Mouse (Mus musculus): ENCODE results near the gene Mmd2. TPM values are rescaled to one million over a fixed set of nuclear protein-coding genes. Genes with fewer than 3 reads are reported as not detected.

Gene Mmd2
- polyA plus RNA-seq, 1 experiment from 2014 or later: 4.7 TPM

DNA sequence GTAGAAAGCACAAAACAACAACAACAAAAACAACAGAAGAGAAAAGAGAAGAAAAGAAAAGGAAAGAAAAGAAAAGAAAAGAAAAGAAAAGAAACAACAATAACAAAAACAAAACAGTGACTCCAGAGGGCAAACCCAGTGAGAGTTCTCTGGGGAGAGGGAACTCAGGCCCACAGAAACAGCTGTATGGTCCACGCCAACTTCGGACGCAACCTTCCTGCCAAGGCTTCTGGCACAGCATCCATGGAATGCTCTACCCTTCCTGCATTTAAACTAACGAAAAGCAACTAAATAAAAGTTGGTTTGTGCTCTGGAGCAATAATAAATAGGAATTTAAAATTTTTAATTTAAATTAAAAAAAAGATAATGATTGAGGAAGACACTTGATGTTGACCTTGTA, 51.9 kb downstream of the Mmd2 start:
- H3K4me1 ChIP-seq (replicated peaks): no peaks in the 10 kb centered on the region
- H3K27me3 ChIP-seq (ENCODE audit: insufficient read depth, poor library complexity, severe bottlenecking): no peaks in the 10 kb centered on the region
- DNase-seq (ENCODE audit: low spot score): no peak
- H3K27ac ChIP-seq: no peak overlapping the region
- no peaks in the 10 kb centered on the region for H3K9me3 ChIP-seq
- H3K4me3 ChIP-seq: no peak overlapping the region
- 95% methylated on average over 4 of the region's 4 CpGs for WGBS
- no peaks in the 10 kb centered on the region for H3K36me3 ChIP-seq

DNA sequence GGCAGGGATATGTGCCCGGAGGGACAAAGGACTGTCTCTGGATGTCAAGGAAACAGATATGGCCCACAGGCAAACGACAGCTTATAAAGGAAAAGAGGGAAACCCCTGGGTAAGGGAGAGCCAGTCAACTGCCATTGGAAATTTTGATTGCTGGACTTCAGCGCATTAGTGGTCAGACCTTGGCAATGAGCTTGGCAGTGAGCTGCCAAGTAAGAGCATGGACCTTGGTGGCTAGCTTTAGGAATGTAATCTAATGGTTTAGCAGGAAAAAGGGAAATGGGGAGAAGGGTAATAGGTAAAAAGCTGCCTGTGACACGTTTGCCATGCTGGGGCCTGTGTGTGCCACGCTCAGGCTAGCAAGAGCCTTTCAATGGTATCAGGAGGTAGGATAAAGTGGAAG, 52.7 kb downstream of the Mmd2 start:
- no peak overlapping the region for H3K4me3 ChIP-seq
- no peak overlapping the region for H3K27ac ChIP-seq
- 78% methylated on average over 5 of the region's 5 CpGs for WGBS
- H3K36me3 ChIP-seq: no peaks in the 10 kb centered on the region
- H3K9me3 ChIP-seq: no peaks in the 10 kb centered on the region
- peaks cover 4% of the 10 kb centered on the region for H3K4me1 ChIP-seq (replicated peaks)
- no peaks in the 10 kb centered on the region for H3K27me3 ChIP-seq (ENCODE audit: insufficient read depth, poor library complexity, severe bottlenecking)
- no peak for DNase-seq (ENCODE audit: low spot score)

DNA sequence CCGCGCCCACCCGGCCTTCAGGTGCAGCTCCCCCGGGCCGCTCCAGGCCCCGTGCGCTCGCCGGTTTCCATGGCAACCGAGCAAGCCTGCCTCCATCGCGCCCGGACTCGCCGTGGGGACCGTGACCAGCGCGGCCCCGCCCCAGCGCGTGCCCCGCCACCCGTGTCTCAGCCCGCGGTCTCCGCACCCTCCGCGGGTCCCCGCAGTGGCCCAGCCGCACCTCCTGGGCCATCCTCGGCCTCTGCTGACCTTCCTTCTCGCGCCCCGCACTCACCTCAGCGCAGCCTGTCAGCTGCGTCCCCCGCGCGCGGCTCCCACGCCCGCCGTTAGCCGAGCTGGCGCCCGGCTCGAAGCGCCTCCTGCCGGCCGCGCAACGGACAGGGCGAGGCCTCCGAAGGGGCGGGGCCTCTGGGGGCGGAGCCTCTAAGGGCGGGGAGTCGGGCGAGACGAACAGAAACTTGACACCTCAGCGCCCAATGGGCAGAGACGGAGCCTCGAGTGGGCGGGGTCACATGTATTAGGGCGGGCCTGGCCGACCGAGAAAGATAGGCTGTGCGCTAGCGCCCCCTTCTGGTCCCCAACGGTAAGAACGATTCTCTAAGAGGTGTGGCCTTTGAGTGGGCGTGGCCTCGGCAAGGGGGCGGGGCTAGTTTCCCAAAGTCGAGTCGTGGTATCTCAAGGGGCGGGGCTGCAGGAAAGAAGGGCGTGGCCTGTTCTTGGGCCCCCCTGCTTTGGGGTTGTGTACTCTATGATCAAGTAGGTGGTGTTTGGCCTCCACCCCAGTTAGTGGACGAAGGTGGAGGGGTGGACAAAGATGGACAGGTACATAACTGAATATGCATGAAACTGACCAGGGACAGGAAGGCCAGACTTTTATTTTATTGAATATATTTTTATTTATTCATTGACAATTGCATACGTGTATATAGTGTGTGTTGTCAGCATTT, 57.6 kb downstream of the Mmd2 start, which contains the start of gene Radil:
Radil (minus strand) TSS at position 393 of the 947 bp plus-strand sequence.
- peak within 1 kb of the TSS; percentile 87 for H3K27ac ChIP-seq

DNA sequence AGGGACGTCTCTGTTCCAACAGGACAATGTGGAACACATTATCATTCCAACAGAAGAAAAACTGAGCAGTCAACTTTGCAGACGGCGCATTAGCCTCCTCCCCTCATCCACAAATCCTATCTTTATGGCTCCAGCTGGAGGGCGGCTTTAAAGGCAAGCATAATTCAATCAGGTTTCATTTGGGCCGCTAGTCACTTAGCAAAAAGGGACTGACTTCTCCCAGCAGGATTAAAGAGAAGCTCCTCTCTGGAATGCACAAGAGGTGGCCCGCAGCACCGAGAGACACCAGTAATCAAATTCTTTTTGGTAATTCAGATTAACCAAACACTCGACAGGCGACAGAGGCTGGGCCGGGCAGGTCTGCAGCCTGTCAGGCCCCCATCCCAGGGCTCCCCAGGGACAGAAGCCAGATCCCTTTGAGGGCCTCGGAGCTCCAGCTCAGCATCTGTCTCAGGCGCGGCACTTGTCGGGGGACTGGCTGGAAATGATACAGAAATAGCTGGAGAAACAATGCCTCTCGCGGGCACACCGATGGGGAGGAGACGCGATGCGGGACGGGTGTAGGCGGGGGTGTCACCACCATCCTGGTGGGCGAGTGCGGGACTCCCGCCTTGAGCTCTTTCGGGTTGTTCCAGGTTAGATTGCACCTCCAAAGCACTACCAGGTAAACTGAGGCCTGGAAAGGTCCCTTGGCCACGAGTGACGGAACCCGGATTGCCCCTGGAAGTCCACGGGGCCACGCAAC, 58.5 kb downstream of the Mmd2 start:
- peak overlapping the region; percentile 87 for H3K27ac ChIP-seq
- H3K36me3 ChIP-seq: no peaks in the 10 kb centered on the region
- H3K27me3 ChIP-seq (ENCODE audit: insufficient read depth, poor library complexity, severe bottlenecking): peaks cover 26% of the 10 kb centered on the region; the same call in 1 of the 2 replicates
- under 1% methylated on average over 31 of the region's 31 CpGs for whole genome bisulfite sequencing
- no peaks in the 10 kb centered on the region for H3K9me3 ChIP-seq
- DNase-seq (ENCODE audit: low spot score): peak; percentile 63
- peaks cover 37% of the 10 kb centered on the region for H3K4me1 ChIP-seq (replicated peaks)
- H3K4me3 ChIP-seq: peak overlapping the region; percentile 76

More for the DNA sequence above, 57.6 kb downstream of the Mmd2 start, which contains the start of gene Radil:
- DNase-seq (ENCODE audit: low spot score): peak; percentile 98
- Histone ChIP-seq H3K36me3 (no peaks in the 10 kb centered on the region), H3K9me3 (no peaks in the 10 kb centered on the region), H3K4me3 (peak within 1 kb of the TSS; percentile 76), H3K4me1 (replicated peaks) (peaks cover 34% of the 10 kb centered on the region), H3K27me3 (ENCODE audit: insufficient read depth, poor library complexity, severe bottlenecking) (peaks cover 26% of the 10 kb centered on the region; the same call in 1 of the 2 replicates)
- 2% methylated on average over 80 of the region's 80 CpGs for WGBS

DNA sequence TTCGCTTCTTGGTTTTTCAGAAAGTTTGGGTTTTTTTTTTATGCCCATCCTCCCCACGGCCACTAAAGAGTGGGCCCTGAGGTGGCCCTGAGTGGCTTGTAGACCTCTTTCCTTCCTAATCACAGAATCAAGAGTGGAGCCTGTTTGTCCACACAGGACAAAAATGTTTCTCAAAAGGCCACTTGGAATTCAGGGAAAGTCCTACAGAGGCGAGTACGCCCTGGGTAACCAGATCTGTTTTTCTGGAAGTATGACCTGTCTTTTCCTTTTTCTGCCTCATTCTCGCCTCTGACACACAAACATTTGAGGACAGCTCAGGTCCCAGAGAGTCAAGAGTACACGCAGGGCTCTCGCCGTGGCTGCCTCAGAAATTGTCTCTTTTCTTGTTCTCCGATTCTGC, 59.2 kb downstream of the Mmd2 start:
- peaks cover 43% of the 10 kb centered on the region for H3K4me1 ChIP-seq (replicated peaks)
- no peak for DNase-seq (ENCODE audit: low spot score)
- peak overlapping the region; percentile 87; the same call in 1 of the 2 replicates for H3K27ac ChIP-seq
- H3K9me3 ChIP-seq: no peaks in the 10 kb centered on the region
- 41% methylated on average over 9 of the region's 9 CpGs for WGBS
- no peak overlapping the region for H3K4me3 ChIP-seq
- H3K36me3 ChIP-seq: no peaks in the 10 kb centered on the region
- H3K27me3 ChIP-seq (ENCODE audit: insufficient read depth, poor library complexity, severe bottlenecking): peaks cover 26% of the 10 kb centered on the region; the same call in 1 of the 2 replicates

DNA sequence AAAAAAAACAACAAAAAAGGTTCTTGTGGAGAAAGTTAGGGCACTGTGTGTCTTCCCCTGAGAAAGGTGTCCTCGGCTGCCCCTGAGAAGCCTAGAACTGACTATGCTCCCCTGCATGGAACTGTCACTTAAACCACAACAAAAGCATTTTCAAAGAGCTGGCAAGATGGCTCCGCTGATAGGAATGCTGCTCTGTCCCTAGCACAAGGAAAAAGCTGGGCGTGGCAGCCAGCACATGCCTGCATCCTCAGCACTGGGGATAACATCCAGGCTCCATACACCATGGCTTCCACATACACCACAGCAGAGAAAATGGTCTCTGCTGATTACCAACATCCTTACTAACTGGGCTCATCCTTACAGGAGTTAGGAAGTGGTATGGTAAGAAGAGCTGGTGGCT, 61.5 kb downstream of the Mmd2 start:
- Histone ChIP-seq H3K36me3 (no peaks in the 10 kb centered on the region), H3K27ac (no peak overlapping the region), H3K27me3 (ENCODE audit: insufficient read depth, poor library complexity, severe bottlenecking) (peaks cover 26% of the 10 kb centered on the region; the same call in 1 of the 2 replicates), H3K4me1 (replicated peaks) (peaks cover 43% of the 10 kb centered on the region), H3K4me3 (no peak overlapping the region), H3K9me3 (no peaks in the 10 kb centered on the region)
- 72% methylated on average over 3 of the region's 3 CpGs for WGBS
- no peak for DNase-seq (ENCODE audit: low spot score)

DNA sequence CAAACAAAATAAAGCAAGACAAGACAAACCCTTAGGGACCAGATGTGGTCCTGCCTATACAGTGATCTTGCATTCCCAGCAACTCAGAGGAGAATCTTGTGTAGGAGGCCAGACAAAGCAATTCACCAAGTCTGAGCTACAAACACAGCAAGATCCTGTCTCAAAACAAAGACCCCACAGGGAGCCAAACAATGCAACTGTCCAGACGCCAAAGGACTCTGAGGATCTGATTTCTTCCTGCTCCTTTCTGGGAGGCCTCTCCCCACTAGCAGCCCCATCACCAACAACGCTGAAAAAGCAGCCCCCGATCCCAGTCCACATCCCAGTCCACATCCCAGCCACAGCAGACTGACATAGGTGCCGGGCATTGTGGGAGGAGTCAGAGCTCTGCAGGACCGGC, 62.3 kb downstream of the Mmd2 start:
- 5% methylated on average over 5 of the region's 5 CpGs for WGBS
- H3K9me3 ChIP-seq: no peaks in the 10 kb centered on the region
- H3K36me3 ChIP-seq: no peaks in the 10 kb centered on the region
- H3K4me1 ChIP-seq (replicated peaks): peaks cover 43% of the 10 kb centered on the region
- H3K27ac ChIP-seq: peak overlapping the region; percentile 30
- H3K27me3 ChIP-seq (ENCODE audit: insufficient read depth, poor library complexity, severe bottlenecking): peaks cover 26% of the 10 kb centered on the region; the same call in 1 of the 2 replicates
- no peak overlapping the region for H3K4me3 ChIP-seq
- DNase-seq (ENCODE audit: low spot score): peak; percentile 30

DNA sequence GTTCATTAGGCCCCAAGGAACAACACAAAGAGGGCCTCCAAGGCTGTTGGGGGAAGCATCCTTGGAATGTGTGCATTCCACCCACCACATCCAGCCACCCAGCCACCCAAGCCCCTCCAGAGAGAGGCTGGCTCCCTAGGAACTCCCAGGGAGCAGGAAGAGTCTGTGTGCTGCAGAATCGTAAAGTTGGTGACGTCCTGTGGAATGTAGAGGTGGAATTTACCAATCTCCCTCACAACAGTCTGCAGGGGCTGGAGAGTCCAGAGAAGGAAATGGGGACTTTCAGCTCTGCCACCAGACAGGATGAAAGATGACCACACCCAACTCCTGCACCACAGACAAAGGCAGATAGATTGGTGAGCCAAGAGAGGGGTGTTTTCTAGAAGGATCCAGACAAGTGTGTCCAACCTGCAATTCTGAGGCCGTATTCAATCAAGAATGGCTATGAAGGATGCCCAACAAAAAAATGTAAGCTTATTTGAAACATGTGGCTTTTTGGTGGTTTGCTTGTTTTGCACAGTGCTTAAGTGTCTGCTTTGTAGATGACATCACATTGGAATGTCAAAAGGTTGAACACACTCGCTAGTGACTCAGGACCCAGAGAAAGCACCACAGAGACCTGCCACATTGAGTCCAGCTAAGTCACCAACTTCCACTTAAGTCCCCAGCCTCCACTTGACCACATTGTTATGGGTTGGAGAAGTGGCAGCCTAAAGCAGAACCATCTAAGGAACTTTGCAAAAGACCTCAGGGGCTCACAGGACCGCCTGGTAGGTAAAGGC, 63.4 kb downstream of the Mmd2 start:
- DNase-seq (ENCODE audit: low spot score): no peak
- Histone ChIP-seq H3K36me3 (no peaks in the 10 kb centered on the region), H3K4me3 (no peak overlapping the region), H3K27ac (0 out of 2 replicates have a peak overlapping the region, but pooled peaks have one; percentile 23), H3K27me3 (ENCODE audit: insufficient read depth, poor library complexity, severe bottlenecking) (peaks cover 24% of the 10 kb centered on the region; the same call in 1 of the 2 replicates), H3K9me3 (no peaks in the 10 kb centered on the region), H3K4me1 (replicated peaks) (peaks cover 32% of the 10 kb centered on the region)
- WGBS: 78% methylated on average over 5 of the region's 5 CpGs

DNA sequence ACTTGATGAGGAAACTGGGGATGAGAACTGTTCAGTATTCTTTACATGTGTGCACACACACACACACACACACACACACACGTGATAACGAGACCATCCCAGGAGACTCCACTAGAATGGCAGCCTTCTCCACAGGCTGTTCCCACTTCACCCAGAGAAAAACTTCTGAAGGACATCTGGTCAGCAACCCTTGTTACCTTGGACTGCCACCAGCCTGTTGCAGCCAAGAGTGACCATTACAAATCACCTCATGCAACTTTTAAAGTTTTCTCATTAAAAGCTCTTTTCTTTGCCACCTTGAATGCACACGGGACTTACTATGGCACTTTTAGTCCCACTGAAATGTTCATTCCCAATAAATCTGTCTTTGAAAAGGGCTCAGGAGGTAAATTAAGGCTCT, 71.3 kb downstream of the Mmd2 start:
- 84% methylated on average over 3 of the region's 3 CpGs for WGBS
- H3K27ac ChIP-seq: no peak overlapping the region
- no peaks in the 10 kb centered on the region for H3K27me3 ChIP-seq (ENCODE audit: insufficient read depth, poor library complexity, severe bottlenecking)
- DNase-seq (ENCODE audit: low spot score): no peak
- H3K9me3 ChIP-seq: no peaks in the 10 kb centered on the region
- no peaks in the 10 kb centered on the region for H3K36me3 ChIP-seq
- no peaks in the 10 kb centered on the region for H3K4me1 ChIP-seq (replicated peaks)
- H3K4me3 ChIP-seq: no peak overlapping the region

DNA sequence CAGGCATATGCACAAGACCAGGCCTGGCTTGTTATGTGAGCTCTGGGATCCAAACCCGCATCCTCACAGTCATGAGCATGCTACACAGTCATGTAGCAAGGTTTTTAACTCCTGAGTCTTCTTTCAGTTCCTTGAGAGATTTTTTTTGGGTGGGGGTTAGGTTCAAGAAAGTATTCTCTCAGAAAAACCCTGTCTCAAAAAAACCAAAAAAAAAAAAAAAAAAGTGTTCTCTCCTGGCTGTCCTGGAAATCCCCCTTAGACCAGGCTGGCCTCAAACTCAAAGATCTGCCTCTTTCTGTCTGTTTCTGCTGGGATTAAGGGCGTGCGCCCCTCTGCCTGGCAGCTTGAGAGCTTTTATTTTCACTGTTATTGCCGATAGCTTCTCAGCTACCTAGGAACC, 73.2 kb downstream of the Mmd2 start:
- H3K4me3 ChIP-seq: no peak overlapping the region
- H3K9me3 ChIP-seq: no peaks in the 10 kb centered on the region
- peaks cover 8% of the 10 kb centered on the region for H3K27me3 ChIP-seq (ENCODE audit: insufficient read depth, poor library complexity, severe bottlenecking)
- no peaks in the 10 kb centered on the region for H3K4me1 ChIP-seq (replicated peaks)
- no peak overlapping the region for H3K27ac ChIP-seq
- DNase-seq (ENCODE audit: low spot score): no peak
- 85% methylated on average over 4 of the region's 4 CpGs for WGBS
- H3K36me3 ChIP-seq: no peaks in the 10 kb centered on the region

DNA sequence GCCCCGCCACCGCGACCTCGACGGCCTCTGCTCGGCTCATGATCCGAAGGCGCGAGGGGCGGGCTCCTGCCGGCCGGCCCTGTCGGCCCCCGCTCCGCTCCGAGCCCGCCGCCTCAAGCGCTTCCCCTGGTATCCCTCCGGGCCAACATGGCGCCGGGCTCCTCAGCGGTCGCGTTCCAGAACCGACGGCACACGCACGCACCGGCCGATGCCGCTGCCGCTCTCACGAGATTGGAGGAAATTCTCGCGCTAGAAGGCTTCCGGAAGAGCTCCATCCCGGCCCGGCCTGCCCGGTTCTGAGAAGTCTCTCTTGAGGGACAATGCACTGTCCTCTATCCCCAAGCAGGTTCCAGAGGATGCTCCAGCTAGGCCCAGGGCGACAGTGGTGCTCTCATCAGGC, 78.7 kb downstream of the Mmd2 start, which contains the start of gene Papolb:
Papolb (minus strand) TSS at position 162 of the 400 bp plus-strand sequence.
- DNase-seq (ENCODE audit: low spot score): peak; percentile 14
- peak within 1 kb of the TSS; percentile 30 for H3K4me3 ChIP-seq
- WGBS: 38% methylated on average over 41 of the region's 41 CpGs
- peaks cover 35% of the 10 kb centered on the region for H3K27me3 ChIP-seq (ENCODE audit: insufficient read depth, poor library complexity, severe bottlenecking)
- no peaks in the 10 kb centered on the region for H3K36me3 ChIP-seq
- H3K9me3 ChIP-seq: 0 out of 2 replicates have a peak, but pooled peaks cover 3% of the 10 kb centered on the region
- peak within 1 kb of the TSS; percentile 13; the same call in 1 of the 2 replicates for H3K27ac ChIP-seq
- peaks cover 11% of the 10 kb centered on the region; the same call in 1 of the 2 replicates for H3K4me1 ChIP-seq (replicated peaks)
